Mouse (Mus musculus) lung, adult 2 months (tissue): ENCODE measurements at regions not wholly inside any gene's neighbourhood (a gene's known extent, or its start where the extent isn't known, plus 50 kb on each side); places are given as distances from the start of the nearest gene placed in this dataset.

Experiments used
- CTCF ChIP-seq: fragments of 200-500 bp; IDR thresholded peaks from 2 replicates; pipeline ENCODE4 v1.5.1; 2011; ENCODE audit warnings: mild to moderate bottlenecking, low read length, control low read depth; ENCODE audit not compliant: insufficient read depth
- POLR2A ChIP-seq: fragments of 200-500 bp; IDR thresholded peaks from 2 replicates; pipeline ENCODE4 v1.6.1; 2011; ENCODE audit warnings: low read depth, mild to moderate bottlenecking, control low read depth, low read length, borderline replicate concordance; ENCODE audit errors: extremely low read depth

DNA sequence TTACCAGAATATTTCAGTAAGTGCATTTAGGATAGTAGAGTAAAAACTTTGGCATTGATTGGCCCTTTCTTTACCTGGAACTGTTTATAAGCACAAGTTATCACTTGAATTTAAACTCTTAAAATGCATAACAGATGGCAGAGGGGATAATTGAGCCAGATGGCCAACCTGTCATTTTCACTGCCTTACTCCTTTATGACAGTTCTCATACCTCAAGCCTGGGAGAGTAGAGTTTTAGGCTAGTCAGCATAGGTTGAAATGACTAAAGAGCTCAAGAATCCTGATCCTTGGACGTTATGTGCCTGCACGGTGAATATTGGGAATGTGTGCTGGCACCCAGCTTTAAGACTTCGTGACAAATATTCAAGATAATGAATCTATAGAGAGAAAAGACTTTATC lies 369.1 kb upstream of the Slc35b3 start:
- TF ChIP-seq CTCF (no peak), POLR2A (no peak)
